Comparison of ENCODE assay signal across 9 mouse cellular contexts in the genomic region with DNA sequence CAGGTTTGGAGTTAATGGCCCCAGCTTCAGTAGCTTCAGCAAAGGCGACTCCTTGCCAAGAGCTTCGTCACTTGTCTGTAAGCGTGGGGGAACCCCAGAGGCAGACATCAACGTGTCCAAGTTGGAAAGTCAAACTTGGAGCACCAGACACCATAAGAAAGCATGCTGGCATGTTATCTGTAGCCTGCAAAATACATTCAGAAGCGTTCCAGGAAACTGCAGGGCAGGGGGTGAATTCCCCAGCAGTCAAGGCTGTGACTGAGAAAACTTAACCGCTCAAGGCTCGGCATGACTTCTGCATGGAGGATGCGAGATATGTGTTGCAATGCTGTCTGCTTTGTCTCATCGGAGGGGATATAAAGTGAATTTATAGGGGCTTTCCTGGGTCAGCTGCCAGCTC.
DNase-seq lines count a peak whose midpoint lies in the region; ATAC-seq and TF ChIP-seq lines count a peak whose summit lies in the region.
"Had no signal": no experiment of that assay in that cellular context is flagged by ENCODE, and none has a peak within 500 bp of the region (broad histone marks: within the 10 kb centered on the region; RNA-seq: fewer than 3 reads in every experiment).

No protein-coding gene starts in this region.

- H3K4me1 ChIP-seq in kidney, postnatal 0 days (replicated peaks; ENCODE audit: insufficient read depth, low read length): peaks cover 31% of the 10 kb centered on the region
- H3K4me1 ChIP-seq in heart, embryonic 13.5 days: peaks cover 84% of the 10 kb centered on the region
- peaks cover 55% of the 10 kb centered on the region for H3K4me1 ChIP-seq in midbrain, embryonic 10.5 days

- H3K9ac ChIP-seq in kidney, postnatal 0 days (ENCODE audit: low read depth, low read length): 0 out of 2 replicates have a peak overlapping the region, but pooled peaks have one; percentile 9
- peak overlapping the region; percentile 33; the same call in 1 of the 2 replicates for H3K9ac ChIP-seq in heart, embryonic 13.5 days
- H3K9ac ChIP-seq: embryonic facial prominence, embryonic 12.5 days; stomach, embryonic 15.5 days had no signal

- H3K9me3 ChIP-seq in kidney, postnatal 0 days (replicated peaks; ENCODE audit: low read length): no peaks in the 10 kb centered on the region
- no peaks in the 10 kb centered on the region for H3K9me3 ChIP-seq in heart, embryonic 13.5 days
- no peaks in the 10 kb centered on the region for H3K9me3 ChIP-seq in midbrain, embryonic 10.5 days (replicated peaks)
- H3K9me3 ChIP-seq: embryonic facial prominence, embryonic 12.5 days; stomach, embryonic 15.5 days had no signal

- DNase-seq in kidney, postnatal 0 days (ENCODE audit: low spot score): peak; percentile 70
- DNase-seq in kidney, adult 18-20 months: no peak
- peak; percentile 44 for DNase-seq in c-Kit-positive CD71-positive TER-119-positive erythroid progenitor cells, embryonic 14.5 days (ENCODE audit: low spot score)
- DNase-seq in lung, postnatal 14 days: peak; percentile 7
- no peak for DNase-seq in right cerebral cortex, postnatal 36 days (ENCODE audit: low spot score in 2 of 2)
- DNase-seq in midbrain, embryonic 10.5 days (ENCODE audit: low spot score): no peak

- H3K4me2 ChIP-seq in kidney, postnatal 0 days (ENCODE audit: low read length): peak overlapping the region; percentile 37
- H3K4me2 ChIP-seq in heart, embryonic 13.5 days: peak overlapping the region; percentile 47
- H3K4me2 ChIP-seq: embryonic facial prominence, embryonic 12.5 days; stomach, embryonic 15.5 days had no signal

- H3K27me3 ChIP-seq in kidney, postnatal 0 days (ENCODE audit: insufficient read depth, low read length): no peaks in the 10 kb centered on the region
- H3K27me3 ChIP-seq in heart, embryonic 13.5 days (replicated peaks): no peaks in the 10 kb centered on the region
- H3K27me3 ChIP-seq in midbrain, embryonic 10.5 days (ENCODE audit: low read depth, poor library complexity, severe bottlenecking): no peaks in the 10 kb centered on the region
- H3K27me3 ChIP-seq: embryonic facial prominence, embryonic 12.5 days; stomach, embryonic 15.5 days had no signal

- peak overlapping the region; percentile 36; the same call in 1 of the 2 replicates for H3K27ac ChIP-seq in kidney, postnatal 0 days
- peak overlapping the region; percentile 73 for H3K27ac ChIP-seq in heart, embryonic 13.5 days (replicated peaks)
- no peak overlapping the region; the same call in 1 of the 2 replicates for H3K27ac ChIP-seq in midbrain, embryonic 10.5 days (replicated peaks)
- H3K27ac ChIP-seq: embryonic facial prominence, embryonic 12.5 days; stomach, embryonic 15.5 days had no signal

- H3K4me3 ChIP-seq in kidney, postnatal 0 days (replicated peaks; ENCODE audit: low read depth, low read length): no peak overlapping the region
- no peak overlapping the region; the same call in 1 of the 2 replicates for H3K4me3 ChIP-seq in heart, embryonic 13.5 days
- H3K4me3 ChIP-seq in midbrain, embryonic 10.5 days: no peak overlapping the region
- H3K4me3 ChIP-seq: embryonic facial prominence, embryonic 12.5 days; stomach, embryonic 15.5 days had no signal

- no peak for ATAC-seq in kidney, postnatal 0 days (replicated peaks; ENCODE audit: low FRiP score, low read depth)
- no peak for ATAC-seq in heart, embryonic 13.5 days (ENCODE audit: extremely low read depth, insufficient number of reproducible peaks, low FRiP score, low TSS enrichment)

- no peaks in the 10 kb centered on the region for H3K36me3 ChIP-seq in kidney, postnatal 0 days (ENCODE audit: insufficient read depth, low read length)
- H3K36me3 ChIP-seq in heart, embryonic 13.5 days: no peaks in the 10 kb centered on the region
- no peaks in the 10 kb centered on the region for H3K36me3 ChIP-seq in midbrain, embryonic 10.5 days
- H3K36me3 ChIP-seq: embryonic facial prominence, embryonic 12.5 days; stomach, embryonic 15.5 days had no signal

- no peak for TF ChIP-seq CTCF in kidney, postnatal 0 days (IDR thresholded peaks at IDR 0.05; ENCODE audit: low read depth)

- WGBS in kidney, postnatal 0 days: 13% methylated on average over 9 of the region's 9 CpGs
- WGBS in heart, embryonic 13.5 days: 19% methylated on average over 9 of the region's 9 CpGs
- WGBS in midbrain, embryonic 10.5 days: 80% methylated on average over 9 of the region's 9 CpGs

Comparison
In these comparisons a context has a peak if more than half of its experiments do, and no peak if none do; other contexts are left out.
1. DNase-seq: peak in kidney, postnatal 0 days (single experiment), c-Kit-positive CD71-positive TER-119-positive erythroid progenitor cells, embryonic 14.5 days (single experiment) and lung, postnatal 14 days (single experiment); none in kidney, adult 18-20 months (single experiment), right cerebral cortex, postnatal 36 days (0 of 2) and midbrain, embryonic 10.5 days (single experiment).